Mouse (Mus musculus) adrenal gland, postnatal 10 days (tissue): ENCODE data around the gene Cyth3. TPM values are rescaled to one million over a fixed set of nuclear protein-coding genes. Genes with fewer than 3 reads are reported as not detected.
A peak's percentile ranks its signal among the peaks of the same experiment; 100 is the strongest.

ENCODE experiments used
- DNase-seq: peaks from one replicate; pipeline ENCODE4 v3.0.0; 2021; ENCODE audit warnings: mixed read lengths
- total RNA-seq, 2 experiments: library from RNA; stranded (reverse); gene quantifications; 2 replicates each; pipeline ENCODE4 v1.2.3; 2021

The Cyth3 gene
- total RNA-seq, 2 experiments from 2014 or later: 123 to 151 TPM

GRCm38 (mm10) chr5:143634550-143635112 is 12.4 kb downstream of the Cyth3 start:
- peak; percentile 51 for DNase-seq

DNA sequence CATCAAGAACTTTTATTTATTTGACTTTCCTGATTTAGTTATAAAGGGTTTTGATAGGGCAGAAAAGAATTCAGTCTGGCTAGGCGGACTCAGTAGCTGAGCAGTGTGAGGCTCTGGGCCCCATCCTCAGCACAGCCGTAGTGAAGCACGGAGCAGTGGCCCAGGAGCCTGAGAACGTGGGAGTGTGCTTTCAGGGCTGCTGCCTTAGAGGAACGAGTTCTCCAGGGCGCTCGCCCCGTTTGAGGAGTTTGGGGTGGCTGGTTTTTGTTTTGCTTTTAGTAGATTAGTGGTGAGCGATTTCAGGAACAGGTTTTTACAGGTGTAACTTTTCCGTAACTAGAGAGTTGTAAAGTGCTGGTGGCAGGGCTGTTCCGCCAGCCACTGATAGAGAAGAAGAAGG is 13.1 kb downstream of the Cyth3 start:
- DNase-seq: no peak

DNA sequence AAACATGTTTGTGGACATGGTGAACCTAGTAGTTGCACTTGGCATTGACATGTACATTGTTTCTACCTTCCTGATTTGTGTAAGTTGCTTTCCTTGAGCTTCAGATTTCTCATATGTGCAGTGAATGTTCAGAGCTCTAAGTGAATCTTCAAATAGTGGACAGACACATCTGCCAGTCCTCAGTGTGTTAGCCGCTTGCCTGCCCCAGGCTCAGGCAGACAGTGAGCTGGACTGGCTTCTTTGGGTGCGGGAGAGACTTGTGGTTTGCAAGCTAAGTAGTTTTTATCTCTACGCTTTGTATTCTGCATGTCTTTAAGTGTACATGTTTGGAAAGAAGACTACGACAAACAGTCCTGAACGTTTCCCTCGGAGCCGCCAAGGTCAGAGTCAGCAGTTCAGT is 13.9 kb downstream of the Cyth3 start:
- no peak for DNase-seq

DNA sequence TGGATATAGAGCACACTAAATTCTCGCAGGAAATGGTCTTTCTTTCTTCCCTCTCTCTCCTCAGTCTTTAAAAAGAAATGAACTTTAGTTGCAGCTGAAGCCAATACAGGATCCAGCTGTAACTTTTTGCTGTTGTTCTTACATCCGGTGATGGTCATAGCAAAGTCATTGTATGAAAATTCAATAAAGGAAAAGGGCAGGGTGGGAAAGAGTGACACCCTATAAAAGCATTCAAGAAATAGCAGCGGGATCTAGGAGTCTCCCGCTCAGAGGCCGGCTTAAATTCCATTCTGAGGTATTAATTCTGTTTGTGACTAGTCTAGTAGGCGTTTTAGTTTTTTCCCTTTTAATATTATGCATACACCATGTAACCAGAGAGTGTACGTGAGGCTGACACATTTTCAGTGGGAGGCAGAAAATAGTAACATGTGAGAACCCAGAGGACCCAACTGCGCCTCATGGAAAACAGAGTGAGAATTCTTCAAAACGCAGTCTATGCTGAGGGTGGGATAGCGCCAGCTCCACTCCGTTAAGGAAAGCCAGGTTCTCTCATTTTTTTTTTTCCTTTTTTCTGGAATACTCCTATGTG is 15.7 kb downstream of the Cyth3 start:
- DNase-seq: no peak

- DNase-seq: no peak
Measured at GRCm38 (mm10) chr5:143638516-143639270, 16.4 kb downstream of the Cyth3 start.

DNA sequence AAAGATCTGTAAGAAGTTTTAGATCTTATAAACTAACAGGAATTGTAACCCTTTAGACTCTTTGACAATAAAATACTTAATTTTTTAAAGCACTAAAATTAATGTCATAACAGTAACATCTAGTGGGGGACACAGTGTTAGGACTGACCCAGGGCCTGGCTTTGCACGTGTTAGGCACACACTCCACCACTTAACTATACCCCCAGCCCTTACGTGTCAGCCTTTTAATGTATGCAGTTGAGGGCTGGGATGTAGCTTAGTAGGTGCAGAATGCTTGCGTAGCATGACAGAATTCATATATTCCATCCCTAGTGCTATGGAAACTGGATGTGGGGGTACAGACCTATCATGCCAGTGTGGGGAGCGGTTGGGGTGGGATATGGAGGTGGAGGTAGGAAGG is 17.1 kb downstream of the Cyth3 start:
- DNase-seq: no peak

- no peak for DNase-seq
Measured at GRCm38 (mm10) chr5:143639810-143640209, 17.6 kb downstream of the Cyth3 start.

DNA sequence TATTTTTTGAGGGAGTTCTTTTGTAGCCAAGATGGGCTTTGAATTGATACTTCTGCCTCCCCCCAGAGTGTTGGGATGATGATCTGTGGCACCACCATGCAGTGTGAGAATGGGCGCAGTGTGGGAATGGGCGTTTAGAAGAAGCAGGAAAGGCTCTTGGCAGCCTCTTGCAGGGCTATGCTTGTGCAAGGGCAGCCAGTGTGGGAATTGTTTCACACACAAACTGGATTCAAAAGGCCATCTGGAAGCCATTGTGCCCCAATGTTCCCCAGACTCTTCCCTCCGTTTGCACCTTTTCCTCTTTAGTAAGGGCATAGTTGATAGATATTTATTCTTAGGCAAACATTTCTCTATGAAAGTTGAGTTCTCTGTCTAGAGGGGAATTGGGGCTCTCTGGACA is 19.3 kb downstream of the Cyth3 start:
- no peak for DNase-seq

DNA sequence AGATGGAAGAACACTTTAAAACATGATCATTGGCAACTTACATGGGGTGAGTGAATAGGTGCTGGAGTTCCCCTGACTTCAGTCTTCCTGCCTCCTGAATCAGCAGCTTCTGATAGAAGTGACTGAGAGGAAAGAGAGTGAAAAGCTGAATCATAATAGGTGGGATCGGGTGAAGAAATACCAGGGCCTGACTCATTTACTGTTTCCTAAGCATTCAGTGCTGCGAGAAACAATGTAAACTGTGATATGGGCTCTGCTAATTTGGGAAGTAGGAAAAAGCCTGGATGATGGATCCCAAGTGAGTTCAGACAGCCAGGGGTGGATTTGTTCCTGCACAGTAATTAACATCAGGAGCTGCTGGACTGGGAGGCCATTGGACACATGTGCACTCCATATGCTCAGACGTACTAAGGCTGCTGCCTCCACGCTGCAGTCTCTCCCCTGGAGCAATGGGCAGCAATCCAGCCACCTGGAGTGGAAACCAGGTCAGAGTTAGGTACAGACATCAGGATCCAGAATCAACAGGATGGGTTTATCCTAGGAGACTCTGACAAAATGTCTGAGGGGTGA is 20.1 kb downstream of the Cyth3 start:
- no peak for DNase-seq

DNA sequence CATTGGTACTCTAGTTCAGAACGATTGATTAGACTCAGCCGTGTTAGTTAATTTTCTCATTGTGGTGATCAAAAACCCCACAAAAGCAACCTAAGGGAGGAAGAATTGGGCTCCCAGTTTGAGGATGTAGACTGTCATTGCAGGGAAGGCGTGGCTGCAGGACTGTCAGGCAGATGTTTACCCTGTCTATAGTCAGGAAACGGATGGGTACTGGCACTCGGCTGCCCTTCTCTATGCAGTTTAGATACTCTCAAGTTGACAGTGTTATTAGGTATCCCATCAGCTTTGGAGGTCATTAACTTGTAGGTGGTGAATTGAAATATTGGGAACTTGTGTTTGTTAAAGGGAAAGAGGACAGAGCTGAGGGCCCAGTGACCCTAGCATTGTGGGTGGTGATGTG is 23.7 kb downstream of the Cyth3 start:
- DNase-seq: no peak

DNA sequence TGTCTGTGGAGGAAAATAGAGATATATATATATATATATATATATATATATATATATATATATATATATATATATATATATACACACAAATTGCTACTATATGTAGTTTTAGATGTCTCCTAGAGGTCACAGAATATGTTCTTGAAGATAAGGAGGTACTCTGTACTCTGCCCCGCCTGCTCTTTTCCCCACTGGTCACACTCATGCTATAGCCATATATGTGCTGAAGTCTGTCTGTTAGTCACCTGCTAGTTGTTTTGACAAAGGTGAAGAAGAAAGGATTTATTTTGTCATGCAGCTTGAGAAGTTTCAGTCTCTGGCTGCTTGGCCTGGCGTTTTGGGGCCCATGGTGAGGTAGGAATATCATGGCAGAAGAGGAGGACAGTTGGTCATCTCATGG is 25.2 kb downstream of the Cyth3 start:
- DNase-seq: no peak

- DNase-seq: no peak
Measured at GRCm38 (mm10) chr5:143648058-143648457, 25.8 kb downstream of the Cyth3 start.

- no peak for DNase-seq
Measured at GRCm38 (mm10) chr5:143649168-143649567, 26.9 kb downstream of the Cyth3 start.

- no peak for DNase-seq
Measured at GRCm38 (mm10) chr5:143651855-143652631, 29.8 kb downstream of the Cyth3 start.

- DNase-seq: no peak
Measured at GRCm38 (mm10) chr5:143653497-143653896, 31.2 kb downstream of the Cyth3 start.

GRCm38 (mm10) chr5:143654670-143655510 is 32.6 kb downstream of the Cyth3 start:
- DNase-seq: no peak

- DNase-seq: no peak
Measured at GRCm38 (mm10) chr5:143655511-143655943, 33.3 kb downstream of the Cyth3 start.

DNA sequence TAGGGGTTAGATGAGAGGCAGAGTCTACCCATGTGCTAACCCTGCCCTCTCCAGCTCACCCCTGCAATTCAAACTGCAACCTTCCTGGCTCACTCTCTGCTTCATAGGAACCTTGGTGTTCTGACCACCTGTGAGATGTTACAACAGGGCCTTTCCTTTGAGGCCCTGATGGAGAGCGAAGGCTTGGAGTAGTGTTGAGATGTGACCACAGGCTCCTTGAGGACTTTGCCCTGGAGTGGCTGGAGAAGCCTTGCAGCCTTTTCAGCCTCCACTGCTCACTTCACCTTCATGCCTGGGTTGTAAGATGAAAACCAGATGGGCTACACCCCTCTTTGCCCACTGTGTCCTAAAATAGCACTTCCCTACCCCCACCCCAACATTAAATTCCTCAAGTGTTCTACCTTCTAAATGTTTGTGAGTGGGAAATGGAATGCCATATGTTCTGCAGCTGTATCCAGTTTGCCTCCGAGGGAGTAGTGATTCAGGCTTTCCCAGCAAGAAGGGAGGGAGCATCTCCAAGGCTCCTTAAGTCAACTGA is 34.5 kb downstream of the Cyth3 start:
- DNase-seq: no peak

DNA sequence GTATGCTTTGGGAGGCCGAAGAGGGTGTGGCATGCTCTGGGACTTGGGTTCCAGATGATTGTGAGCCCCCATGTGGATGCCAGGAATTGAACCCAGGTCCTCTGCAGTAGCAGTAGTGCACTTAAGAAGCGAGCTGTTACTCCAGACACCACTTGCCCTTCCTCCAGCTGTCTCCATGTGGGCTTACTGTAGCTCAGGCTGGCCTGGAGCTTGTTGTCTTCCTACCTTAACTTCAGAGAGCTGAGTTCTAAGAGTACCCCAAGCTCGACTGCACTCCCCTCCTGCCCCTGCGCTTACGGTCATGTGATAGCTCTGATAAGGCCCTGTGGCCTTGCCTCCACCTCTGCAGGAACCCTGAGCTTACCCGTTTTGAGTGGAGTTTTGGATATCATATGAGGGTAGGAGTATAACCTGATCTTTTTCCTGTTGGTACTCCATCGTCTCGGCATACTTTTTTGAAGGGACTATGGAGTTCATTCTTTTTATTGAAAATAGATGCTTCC is 36.8 kb downstream of the Cyth3 start:
- DNase-seq: no peak

DNA sequence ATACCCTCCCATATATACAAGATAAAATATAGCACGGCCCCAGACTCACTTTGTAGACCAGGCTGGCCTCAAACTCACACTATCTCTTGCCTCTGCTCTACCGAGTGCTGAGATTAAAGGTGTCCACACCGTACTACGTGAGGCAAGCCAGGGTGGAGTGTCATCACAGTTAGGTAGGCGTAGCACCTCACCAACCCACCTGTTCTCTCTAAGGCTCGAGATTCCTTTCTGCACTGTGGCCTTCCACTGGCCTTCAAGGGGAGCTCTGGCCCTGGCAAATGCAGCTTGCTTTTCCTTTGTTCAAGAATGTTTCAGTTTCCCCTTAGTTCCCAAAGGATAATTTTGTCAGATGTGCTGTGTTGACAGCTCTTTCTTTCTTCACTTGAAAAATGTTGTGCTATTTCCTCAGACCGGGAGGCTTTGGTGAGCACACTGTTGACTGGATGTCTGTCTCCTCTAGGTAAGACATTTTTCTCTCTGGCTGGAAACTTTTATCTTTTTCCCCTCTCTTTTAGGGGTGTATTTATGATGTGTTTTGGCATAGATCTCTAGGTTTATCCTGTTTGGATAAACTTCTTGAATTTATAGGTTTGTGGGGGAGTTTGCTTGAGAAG is 40.9 kb downstream of the Cyth3 start:
- DNase-seq: no peak

DNA sequence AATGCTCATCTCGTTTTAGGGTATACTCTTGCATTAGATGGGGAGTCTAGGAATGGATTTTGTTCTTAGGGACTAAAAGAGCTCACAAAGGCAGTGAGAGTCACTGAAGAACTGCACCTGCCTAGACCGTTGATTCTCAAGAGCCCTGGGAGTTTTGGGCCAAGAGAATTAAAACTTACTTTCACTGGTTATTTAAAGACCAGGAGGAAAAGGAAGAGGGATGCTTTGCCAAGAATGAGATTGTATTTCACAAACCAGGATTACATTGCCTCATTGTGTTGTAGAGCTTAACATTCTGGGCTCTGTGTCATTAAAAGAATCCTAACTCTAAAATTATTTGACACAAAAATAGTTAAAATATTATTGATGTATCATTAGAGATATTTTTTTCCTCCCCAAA is 43.3 kb downstream of the Cyth3 start:
- DNase-seq: no peak
